In genomic region chr8:99234372-99234771, GRCm38 (mm10) we compare ENCODE assay signal across 14 mouse cellular contexts.
DNase-seq lines count a peak whose midpoint lies in the region; ATAC-seq and TF ChIP-seq lines count a peak whose summit lies in the region.
"Had no signal": no experiment of that assay in that cellular context is flagged by ENCODE, and none has a peak within 500 bp of the region (broad histone marks: within the 10 kb centered on the region; RNA-seq: fewer than 3 reads in every experiment).

No protein-coding gene starts in this region.

- H3K9me3 ChIP-seq in forebrain, embryonic 15.5 days = no peaks in the 10 kb centered on the region
- H3K9me3 ChIP-seq: embryonic facial prominence, embryonic 12.5 days; liver, embryonic 13.5 days had no signal

- peak; percentile 69; the same call in 1 of the 2 replicates for ATAC-seq in forebrain, embryonic 15.5 days (replicated peaks)
- ATAC-seq: intestine, embryonic 16.5 days had no signal

- no peak for TF ChIP-seq POLR2A in brain, embryonic 14.5 days (IDR thresholded peaks at IDR 0.05; ENCODE audit: borderline replicate concordance, extremely low read depth, insufficient read depth, insufficient read length, poor library complexity, severe bottlenecking)

- H3K4me3 ChIP-seq in forebrain, embryonic 15.5 days = no peak overlapping the region
- H3K4me3 ChIP-seq in gastrocnemius, adult 2 months = no peak overlapping the region
- H3K4me3 ChIP-seq: embryonic facial prominence, embryonic 12.5 days; liver, embryonic 13.5 days had no signal

- peak; percentile 46 for DNase-seq in left cerebral cortex, adult 11 months (ENCODE audit: low spot score)
- DNase-seq in left cerebral cortex, postnatal 36 days (ENCODE audit: low spot score in 2 of 2) = no peak
- DNase-seq in brain, embryonic 14.5 days (ENCODE audit: low read depth) = peak; percentile 89
- peak; percentile 68 for DNase-seq in layer of hippocampus, adult 9-11 months
- DNase-seq in gastrocnemius, adult 2 months = no peak
- no peak for DNase-seq in adrenal gland, postnatal 36 days
- DNase-seq: kidney, postnatal 14 days; left cerebral cortex, postnatal 4 days; liver, embryonic 13.5 days; spleen, adult 18-20 months had no signal

- WGBS in forebrain, embryonic 15.5 days = 9% methylated on average over 4 of the region's 4 CpGs

- H3K27me3 ChIP-seq in forebrain, embryonic 15.5 days = no peaks in the 10 kb centered on the region
- H3K27me3 ChIP-seq: embryonic facial prominence, embryonic 12.5 days; liver, embryonic 13.5 days had no signal

- H3K27ac ChIP-seq in forebrain, embryonic 15.5 days (replicated peaks) = no peak overlapping the region; the same call in 1 of the 2 replicates
- no peak overlapping the region for H3K27ac ChIP-seq in gastrocnemius, adult 2 months
- H3K27ac ChIP-seq: embryonic facial prominence, embryonic 12.5 days; liver, embryonic 13.5 days; stomach, postnatal 0 days had no signal

- peak overlapping the region; percentile 17; the same call in 1 of the 2 replicates for H3K4me2 ChIP-seq in forebrain, embryonic 15.5 days (replicated peaks)
- H3K4me2 ChIP-seq: embryonic facial prominence, embryonic 12.5 days; liver, embryonic 13.5 days had no signal

- intact Hi-C loops in left cerebral cortex, postnatal 36 days (cut with DNase I) = no loop called here
- intact Hi-C loops in gastrocnemius, adult 2 months (cut with DNase I) = no loop called here

- peaks cover 14% of the 10 kb centered on the region for H3K4me1 ChIP-seq in forebrain, embryonic 15.5 days
- H3K4me1 ChIP-seq: embryonic facial prominence, embryonic 12.5 days; liver, embryonic 13.5 days had no signal

- H3K9ac ChIP-seq in forebrain, embryonic 15.5 days (replicated peaks) = no peak overlapping the region
- H3K9ac ChIP-seq: embryonic facial prominence, embryonic 12.5 days; liver, embryonic 13.5 days had no signal

- no peak for TF ChIP-seq CTCF in brain, embryonic 14.5 days (IDR thresholded peaks at IDR 0.05; ENCODE audit: borderline replicate concordance, extremely low read depth, insufficient read depth, insufficient read length)
- no peak for TF ChIP-seq CTCF in gastrocnemius, adult 2 months (IDR thresholded peaks at IDR 0.05)

- no peaks in the 10 kb centered on the region for H3K36me3 ChIP-seq in forebrain, embryonic 15.5 days
- H3K36me3 ChIP-seq: embryonic facial prominence, embryonic 12.5 days; liver, embryonic 13.5 days had no signal

Comparison
In these comparisons a context has a peak if more than half of its experiments do, and no peak if none do; other contexts are left out.
1. DNase-seq: peak in left cerebral cortex, adult 11 months (single experiment), brain, embryonic 14.5 days (single experiment) and layer of hippocampus, adult 9-11 months (single experiment); none in left cerebral cortex, postnatal 36 days (0 of 2), gastrocnemius, adult 2 months (single experiment) and adrenal gland, postnatal 36 days (0 of 2).